Mouse (Mus musculus): Measurements from ENCODE around the gene Ppp1r14c.
"Not testable (repeated sequence)": the region's sequence is repeated elsewhere in the genome, so short reads cannot be mapped to it uniquely, and the experiment has no call there.

Ppp1r14c gene

GRCm38 (mm10) chr10:3466135-3466626 is 100.3 kb downstream of the Ppp1r14c start:
- no peak for ATAC-seq (ENCODE audit: low TSS enrichment)

GRCm38 (mm10) chr10:3468590-3468989 is 102.7 kb downstream of the Ppp1r14c start:
- no peak for ATAC-seq (ENCODE audit: low TSS enrichment)

GRCm38 (mm10) chr10:3476611-3477010 is 110.8 kb downstream of the Ppp1r14c start:
- ATAC-seq (ENCODE audit: low TSS enrichment), result no peak

DNA sequence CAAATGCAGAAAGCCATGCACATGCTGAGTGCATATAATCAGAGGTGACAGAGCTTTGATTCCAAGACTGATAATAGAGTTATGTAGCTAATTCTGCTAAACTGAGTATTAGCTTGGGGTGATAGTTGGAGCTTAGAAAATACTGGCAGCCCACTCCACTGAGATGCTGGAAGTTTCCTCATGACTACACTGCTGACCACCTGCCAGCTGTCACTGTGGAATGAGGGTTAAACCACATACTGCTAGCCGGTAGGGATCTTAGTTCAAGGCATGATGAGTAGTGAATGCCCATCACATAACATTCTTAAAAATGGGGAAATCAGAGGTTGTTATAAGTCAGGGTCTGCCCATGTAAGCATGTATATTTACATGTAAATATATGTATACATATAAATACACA is 113.9 kb downstream of the Ppp1r14c start:
- no peak for ATAC-seq (ENCODE audit: low TSS enrichment)

GRCm38 (mm10) chr10:3490052-3490451 is 124.2 kb downstream of the Ppp1r14c start:
- no peak for ATAC-seq (ENCODE audit: low TSS enrichment)

DNA sequence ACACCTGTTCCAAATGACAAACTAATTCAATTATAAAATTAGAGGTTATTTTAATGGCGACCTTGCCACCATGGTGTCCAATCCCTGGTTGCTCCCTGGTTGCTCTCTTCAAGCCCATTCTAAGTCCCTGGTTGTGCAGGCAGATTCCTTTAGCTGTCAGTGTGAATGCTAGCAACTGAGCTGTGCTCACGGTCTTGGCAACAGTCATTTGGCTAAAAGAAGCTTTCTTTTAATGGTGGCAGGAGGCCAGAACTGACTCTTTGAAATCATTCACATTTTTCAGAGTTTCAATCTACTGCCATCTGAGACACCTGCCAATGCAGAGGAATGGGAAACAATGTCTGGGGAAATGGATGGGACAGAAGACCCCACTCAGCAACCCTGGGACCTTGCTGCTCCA is 130.9 kb downstream of the Ppp1r14c start:
- no peak for ATAC-seq (ENCODE audit: low TSS enrichment)

DNA sequence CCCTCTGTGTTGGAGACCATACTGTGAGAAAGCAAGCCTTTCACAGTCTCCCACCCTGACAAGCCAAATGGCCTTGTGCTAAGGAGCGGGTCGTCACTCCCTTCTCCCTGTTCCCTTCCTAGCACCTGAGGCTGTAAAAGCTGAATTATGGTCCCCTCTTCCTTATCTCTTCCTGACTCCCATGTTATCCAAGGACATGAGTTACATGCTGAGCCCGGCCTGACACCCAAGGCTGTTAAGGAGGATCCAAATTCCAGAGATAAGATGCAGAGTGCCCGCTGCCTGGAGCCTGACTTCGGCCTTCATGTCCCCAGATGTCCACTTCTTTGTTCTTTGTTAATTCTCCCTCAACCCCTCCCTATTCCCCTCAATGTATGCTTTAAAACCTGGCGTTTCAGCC is 135.0 kb downstream of the Ppp1r14c start:
- ATAC-seq (ENCODE audit: low TSS enrichment), result not testable (repeated sequence)

DNA sequence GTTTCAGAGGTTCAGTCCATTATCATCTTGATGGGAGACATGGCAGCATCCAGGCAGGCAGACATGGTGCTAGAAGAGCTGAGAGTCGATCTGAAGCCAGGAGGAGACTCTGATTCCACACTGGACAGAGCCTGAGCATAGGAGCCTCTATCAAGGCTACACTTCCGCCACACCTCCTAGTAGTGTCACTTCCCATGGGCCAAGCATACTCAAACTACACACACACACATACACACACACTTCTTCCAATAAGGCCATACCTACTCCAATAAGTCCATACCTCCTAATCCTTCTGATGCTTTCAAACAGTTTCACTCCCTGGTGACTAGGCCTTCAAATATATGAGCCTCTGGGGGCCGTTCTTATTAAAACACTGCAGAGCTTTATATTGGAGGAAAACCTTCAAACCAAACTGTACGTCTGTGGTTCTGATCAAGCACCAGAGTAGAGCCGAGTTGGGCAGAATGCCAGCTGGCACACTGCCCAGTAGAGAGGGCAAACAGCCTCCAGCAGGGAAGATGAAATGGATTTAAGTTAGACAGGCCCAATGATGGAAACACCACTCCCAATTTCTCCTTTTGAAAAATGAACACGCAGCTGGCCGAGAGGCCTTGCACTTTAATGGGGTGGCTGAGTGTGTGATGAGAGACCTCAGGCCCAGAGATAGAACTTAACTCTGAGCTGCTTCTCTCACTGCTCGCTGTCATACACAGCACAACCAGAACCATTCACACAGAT is 141.8 kb downstream of the Ppp1r14c start:
- no peak for ATAC-seq (ENCODE audit: low TSS enrichment)

DNA sequence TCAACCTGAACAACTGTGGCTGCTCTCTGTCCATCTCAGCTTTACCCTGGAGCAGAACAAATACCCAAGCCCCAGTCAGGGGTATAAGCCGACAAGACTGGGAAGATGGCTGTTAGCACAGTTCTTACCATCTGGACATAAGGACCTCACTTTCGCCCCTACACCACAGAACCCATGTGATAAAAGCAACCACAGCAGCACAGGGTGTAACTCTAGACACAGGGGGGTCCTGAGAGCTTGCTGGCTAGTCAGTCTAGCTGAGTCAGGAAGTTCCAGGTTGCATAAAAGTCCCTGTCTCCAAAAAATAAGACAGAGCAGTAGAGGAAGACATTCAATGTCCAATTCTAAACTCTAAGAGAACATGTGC is 142.3 kb downstream of the Ppp1r14c start:
- ATAC-seq (ENCODE audit: low TSS enrichment), result no peak

DNA sequence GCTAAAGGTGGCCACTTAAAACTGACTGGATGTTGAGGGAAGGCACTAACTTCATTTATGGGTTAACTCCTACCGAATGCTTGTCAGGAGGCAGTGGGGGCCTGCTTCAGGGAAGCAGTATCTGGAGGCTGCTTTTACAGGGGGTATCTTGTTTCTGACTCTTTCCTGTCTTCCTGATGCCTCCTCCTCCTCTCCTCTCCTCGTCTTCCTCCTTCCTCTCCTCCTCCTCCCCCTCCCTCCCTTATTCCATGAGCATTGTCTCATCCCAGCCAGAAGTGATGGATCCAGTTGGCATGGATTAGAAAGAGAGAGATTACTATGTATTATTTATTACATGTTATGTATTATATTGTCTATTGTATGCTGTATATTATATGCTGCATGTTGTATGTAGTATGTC is 142.9 kb downstream of the Ppp1r14c start:
- no peak for ATAC-seq (ENCODE audit: low TSS enrichment)

DNA sequence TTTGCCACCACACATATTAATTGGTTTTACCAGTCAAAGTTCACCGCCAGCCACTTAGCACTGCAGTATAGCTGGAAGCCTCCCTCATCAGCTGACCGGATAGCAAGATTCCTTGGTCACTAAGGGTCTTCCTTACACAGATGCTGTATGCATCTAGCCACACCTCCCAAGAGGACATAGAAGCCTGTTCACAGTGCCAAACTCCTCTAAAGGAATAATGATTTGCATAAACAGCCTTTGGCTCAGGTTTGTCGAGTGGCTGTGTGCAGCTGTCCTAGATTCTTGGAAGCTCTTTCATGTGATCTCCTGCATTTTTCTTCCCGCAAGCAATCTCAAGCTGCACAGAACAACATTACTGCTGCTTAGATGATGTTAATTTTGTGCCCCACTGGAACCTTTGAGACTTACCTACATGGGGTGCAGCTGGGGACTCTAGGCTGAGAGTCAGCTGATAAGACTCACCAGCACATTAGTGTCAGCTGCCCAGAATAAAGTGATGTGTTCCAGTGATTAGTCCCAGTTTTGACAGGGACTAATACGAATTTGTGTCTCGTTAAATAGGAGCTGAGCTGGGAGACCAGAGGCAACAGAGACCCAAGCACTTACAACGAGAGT is 143.9 kb downstream of the Ppp1r14c start:
- ATAC-seq (ENCODE audit: low TSS enrichment), result peak; percentile 74

- no peak for ATAC-seq (ENCODE audit: low TSS enrichment)
Measured at GRCm38 (mm10) chr10:3510486-3510885, 144.6 kb downstream of the Ppp1r14c start.

- no peak for ATAC-seq (ENCODE audit: low TSS enrichment)
Measured at GRCm38 (mm10) chr10:3511401-3511800, 145.5 kb downstream of the Ppp1r14c start.

- ATAC-seq (ENCODE audit: low TSS enrichment), result no peak
Measured at GRCm38 (mm10) chr10:3512620-3513305, 146.9 kb downstream of the Ppp1r14c start.

GRCm38 (mm10) chr10:3513947-3514346 is 148.1 kb downstream of the Ppp1r14c start:
- ATAC-seq (ENCODE audit: low TSS enrichment), result peak; percentile 62
